Mouse (Mus musculus): ENCODE results near the gene Creb3. TPM values are rescaled to one million over a fixed set of nuclear protein-coding genes. Genes with fewer than 3 reads are reported as not detected.

Creb3 gene
- 22.3 and 24.9 TPM in 2 replicates for polyA plus RNA-seq (2015; fragmentation: Nextera tagmentation; extraction: Ambion mirVana)

GRCm38 (mm10) chr4:43561997-43562768 lies at the start of gene Creb3, which contains the start of gene Tln1:
Gene Creb3, plus strand, starts transcription at chr4:43562332.
Gene Tln1, minus strand, starts transcription at chr4:43562691.
- Histone ChIP-seq H3K4me3 (replicated peaks) (peak within 1 kb of the TSS; percentile 83), H3K9me3 (replicated peaks) (no peaks in the 10 kb centered on the region), H3K27ac (replicated peaks) (peak within 1 kb of the TSS; percentile 100), H3K4me1 (replicated peaks) (peaks cover 63% of the 10 kb centered on the region), H3K36me3 (replicated peaks) (peaks cover 39% of the 10 kb centered on the region), H3K4me2 (peak within 1 kb of the TSS; percentile 92), H3K27me3 (no peaks in the 10 kb centered on the region), H3K9ac (peak within 1 kb of the TSS; percentile 93)
- WGBS (ENCODE audit: insufficient replicate concordance) = under 1% methylated on average over 62 of the region's 62 CpGs
- peak; percentile 85 for ATAC-seq (ENCODE audit: insufficient read depth)

- Histone ChIP-seq H3K36me3 (replicated peaks) (no peaks in the 10 kb centered on the region), H3K27ac (replicated peaks) (no peak overlapping the region), H3K4me2 (no peak overlapping the region), H3K9me3 (replicated peaks) (no peaks in the 10 kb centered on the region), H3K4me3 (replicated peaks) (no peak overlapping the region), H3K27me3 (peaks cover 11% of the 10 kb centered on the region; the same call in 1 of the 2 replicates), H3K9ac (no peak overlapping the region), H3K4me1 (replicated peaks) (peaks cover 25% of the 10 kb centered on the region)
- 55% methylated on average over 7 of the region's 7 CpGs for WGBS (ENCODE audit: insufficient replicate concordance)
- no peak for ATAC-seq (ENCODE audit: insufficient read depth)
These were observed 49.5 kb upstream of the Creb3 start for GRCm38 (mm10) chr4:43512653-43513052.

DNA sequence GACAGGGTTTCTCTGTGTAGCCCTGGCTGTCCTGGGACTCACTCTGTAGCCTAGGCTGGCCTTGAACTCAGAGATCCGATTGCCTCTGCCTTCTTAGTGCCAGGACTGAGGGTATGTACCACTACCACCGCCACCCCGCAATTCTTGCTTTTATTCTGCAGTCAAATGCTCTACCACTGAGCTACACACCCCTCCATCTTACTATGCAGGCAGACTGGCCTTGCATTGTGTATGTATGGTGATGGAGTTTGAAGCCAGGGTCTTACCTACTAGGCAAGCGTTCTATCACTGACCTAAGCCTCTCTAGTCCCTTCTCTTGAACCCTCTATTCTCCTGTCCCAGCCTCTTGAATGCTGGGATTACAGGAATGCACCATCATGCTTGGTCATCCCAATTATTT lies 48.8 kb upstream of the Creb3 start:
- H3K4me1 ChIP-seq (replicated peaks) = peaks cover 19% of the 10 kb centered on the region
- WGBS (ENCODE audit: insufficient replicate concordance) = 78% methylated on average over 4 of the region's 4 CpGs
- no peak overlapping the region for H3K4me2 ChIP-seq
- H3K27ac ChIP-seq (replicated peaks) = no peak overlapping the region
- no peaks in the 10 kb centered on the region for H3K9me3 ChIP-seq (replicated peaks)
- no peak overlapping the region for H3K4me3 ChIP-seq (replicated peaks)
- H3K9ac ChIP-seq = no peak overlapping the region
- no peak for ATAC-seq (ENCODE audit: insufficient read depth)
- H3K27me3 ChIP-seq = peaks cover 7% of the 10 kb centered on the region; the same call in 1 of the 2 replicates
- H3K36me3 ChIP-seq (replicated peaks) = no peaks in the 10 kb centered on the region

DNA sequence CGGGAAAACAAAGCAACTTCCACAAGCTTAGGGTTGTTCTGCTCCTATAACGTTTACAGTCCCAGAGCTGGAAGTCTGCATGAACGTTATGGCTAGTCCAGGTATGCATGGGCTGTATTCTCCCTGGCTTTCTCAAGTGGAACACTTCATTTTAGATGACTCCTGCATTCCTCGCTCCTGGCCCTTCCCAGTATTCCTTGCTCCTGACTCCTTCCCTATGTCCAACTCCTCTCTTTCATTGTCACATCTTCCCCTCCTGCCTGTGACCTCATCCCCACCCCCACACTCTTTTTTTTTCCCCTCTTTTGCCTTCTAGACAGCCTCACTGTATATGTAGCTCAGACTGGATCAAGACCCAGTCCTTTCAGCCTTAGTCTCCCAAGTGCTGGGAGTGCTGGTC lies 48.3 kb upstream of the Creb3 start:
- no peak for ATAC-seq (ENCODE audit: insufficient read depth)
- Histone ChIP-seq H3K27ac (replicated peaks) (no peak overlapping the region), H3K4me2 (no peak overlapping the region), H3K36me3 (replicated peaks) (no peaks in the 10 kb centered on the region), H3K9me3 (replicated peaks) (no peaks in the 10 kb centered on the region), H3K27me3 (peaks cover 9% of the 10 kb centered on the region), H3K4me1 (replicated peaks) (peaks cover 16% of the 10 kb centered on the region), H3K9ac (no peak overlapping the region), H3K4me3 (replicated peaks) (no peak overlapping the region)
- WGBS (ENCODE audit: insufficient replicate concordance) = 57% methylated on average over 4 of the region's 4 CpGs

DNA sequence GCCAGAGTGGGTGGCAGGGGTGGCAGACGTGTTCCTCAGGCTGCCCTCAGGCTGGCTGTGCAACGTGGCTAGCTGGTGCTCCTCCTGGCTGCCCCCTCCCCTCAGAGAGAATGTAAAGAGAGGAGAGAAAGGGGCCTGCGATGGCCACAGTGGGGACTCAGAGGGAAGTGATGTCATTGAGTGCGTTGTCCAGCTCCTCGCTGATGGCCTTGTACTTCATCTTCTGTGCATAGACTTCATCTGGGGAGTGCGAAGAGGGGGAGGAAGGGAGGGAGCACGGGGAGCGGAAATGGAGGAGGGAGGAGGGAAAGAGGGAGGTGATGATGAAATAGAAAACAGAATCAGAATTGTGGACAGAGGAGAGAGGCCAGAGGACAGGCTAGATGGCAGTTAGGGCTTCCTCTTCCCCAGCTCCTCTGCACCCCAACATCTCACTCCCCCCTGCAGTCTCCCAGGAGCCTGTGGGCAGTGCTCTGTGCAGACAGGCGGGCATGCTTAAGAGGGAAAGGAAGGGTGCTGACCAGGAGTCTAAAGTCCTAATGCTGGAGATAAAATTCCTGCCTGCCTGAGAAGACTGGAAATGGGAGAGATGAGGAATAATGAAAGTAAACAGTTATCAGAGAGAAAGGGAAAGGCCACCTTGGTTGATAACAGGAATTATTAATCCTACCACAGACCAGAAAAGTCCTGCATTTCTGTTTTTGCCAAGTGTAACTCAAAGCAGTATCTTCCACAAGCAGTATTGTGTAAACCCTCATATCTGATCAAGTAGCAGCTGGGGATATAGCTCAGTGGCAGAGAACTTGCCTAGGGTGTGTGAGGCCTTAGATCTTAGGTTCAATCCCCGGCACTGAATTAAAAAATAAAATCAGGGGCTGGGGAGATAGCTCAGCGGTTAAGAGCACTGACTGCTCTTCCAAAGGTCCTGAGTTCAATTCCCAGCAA lies 46.1 kb upstream of the Creb3 start:
- H3K36me3 ChIP-seq (replicated peaks) = no peaks in the 10 kb centered on the region
- H3K4me2 ChIP-seq = no peak overlapping the region
- H3K4me1 ChIP-seq (replicated peaks) = peaks cover 20% of the 10 kb centered on the region
- H3K9ac ChIP-seq = no peak overlapping the region
- 40% methylated on average over 11 of the region's 11 CpGs for WGBS (ENCODE audit: insufficient replicate concordance)
- H3K27me3 ChIP-seq = peaks cover 25% of the 10 kb centered on the region
- no peak overlapping the region for H3K27ac ChIP-seq (replicated peaks)
- no peaks in the 10 kb centered on the region for H3K9me3 ChIP-seq (replicated peaks)
- no peak overlapping the region for H3K4me3 ChIP-seq (replicated peaks)
- no peak for ATAC-seq (ENCODE audit: insufficient read depth)

DNA sequence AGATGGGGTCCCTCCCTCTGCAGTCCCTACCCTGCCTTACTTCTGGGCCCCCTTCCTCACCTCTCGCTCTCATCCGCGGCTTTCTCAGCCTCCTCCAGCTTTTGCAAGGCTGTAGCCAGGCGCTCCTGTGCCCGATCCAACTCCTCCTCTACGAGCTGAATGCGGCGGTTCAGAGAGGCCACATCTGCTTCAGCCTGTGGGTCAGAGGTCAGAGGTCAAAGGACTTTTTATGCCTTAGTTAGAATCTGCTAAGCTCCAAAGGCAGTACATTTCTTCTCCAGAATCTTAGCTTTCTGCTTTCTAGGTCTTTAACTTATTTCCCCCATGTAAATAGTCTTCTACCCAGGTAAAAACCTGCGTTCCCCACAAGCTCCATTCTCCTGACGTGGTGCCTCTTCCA lies 42.6 kb upstream of the Creb3 start:
- Histone ChIP-seq H3K9ac (no peak overlapping the region), H3K27me3 (peaks cover 60% of the 10 kb centered on the region)
- WGBS (ENCODE audit: insufficient replicate concordance) = 46% methylated on average over 10 of the region's 10 CpGs

DNA sequence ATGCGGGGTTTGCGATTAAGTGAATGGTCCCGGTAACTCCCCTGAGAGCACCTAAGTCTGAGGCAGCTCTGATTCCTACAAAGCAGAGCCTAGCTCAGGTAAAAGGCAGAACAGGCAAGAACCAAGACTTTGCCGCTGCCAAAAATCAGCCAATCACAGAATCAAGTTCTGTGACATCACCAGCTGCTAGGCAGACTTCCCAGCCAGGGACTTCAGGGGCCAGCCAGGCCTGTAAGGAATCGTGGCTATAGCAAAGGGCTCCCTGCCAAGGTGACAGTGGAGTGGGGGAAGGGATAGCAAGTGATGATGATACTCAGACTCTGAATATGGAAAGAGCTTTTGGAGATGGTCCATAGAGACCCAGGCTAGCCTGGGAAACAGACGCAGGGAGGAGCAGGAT lies 42.2 kb upstream of the Creb3 start:
- Histone ChIP-seq H3K9me3 (replicated peaks) (no peaks in the 10 kb centered on the region), H3K4me3 (replicated peaks) (no peak overlapping the region), H3K36me3 (replicated peaks) (no peaks in the 10 kb centered on the region), H3K4me1 (replicated peaks) (peaks cover 37% of the 10 kb centered on the region), H3K9ac (no peak overlapping the region), H3K27ac (replicated peaks) (no peak overlapping the region), H3K4me2 (peak overlapping the region; percentile 16), H3K27me3 (peaks cover 64% of the 10 kb centered on the region)
- WGBS (ENCODE audit: insufficient replicate concordance) = 21% methylated on average over 6 of the region's 6 CpGs
- ATAC-seq (ENCODE audit: insufficient read depth) = no peak

More for the DNA sequence above, 42.6 kb upstream of the Creb3 start:
- Histone ChIP-seq H3K9me3 (replicated peaks) (no peaks in the 10 kb centered on the region), H3K36me3 (replicated peaks) (no peaks in the 10 kb centered on the region), H3K27ac (replicated peaks) (no peak overlapping the region), H3K4me1 (replicated peaks) (peaks cover 37% of the 10 kb centered on the region), H3K4me2 (peak overlapping the region; percentile 16), H3K4me3 (replicated peaks) (no peak overlapping the region)
- no peak for ATAC-seq (ENCODE audit: insufficient read depth)

DNA sequence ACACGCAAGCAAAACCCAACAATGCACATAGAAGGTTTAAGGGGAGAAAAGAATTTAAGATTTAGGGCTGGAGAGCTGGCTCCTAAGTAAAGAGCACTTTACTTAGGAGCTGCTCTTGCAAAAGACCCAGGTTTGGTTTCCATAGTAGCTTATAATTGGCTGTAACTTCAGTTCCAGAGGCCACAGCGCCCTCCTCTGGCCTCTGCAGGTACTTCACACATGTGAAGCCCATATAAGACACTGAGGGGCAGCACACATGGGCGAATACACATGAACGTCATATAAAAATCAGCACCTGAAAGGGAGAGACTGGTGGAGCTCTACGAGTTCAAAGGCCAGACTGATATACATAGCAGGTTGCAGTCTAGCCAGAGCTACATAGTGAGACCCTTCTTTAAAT lies 34.3 kb upstream of the Creb3 start:
- Histone ChIP-seq H3K9me3 (replicated peaks) (no peaks in the 10 kb centered on the region), H3K4me3 (replicated peaks) (no peak overlapping the region), H3K36me3 (replicated peaks) (peaks cover 29% of the 10 kb centered on the region), H3K9ac (no peak overlapping the region), H3K4me2 (no peak overlapping the region), H3K4me1 (replicated peaks) (peaks cover 26% of the 10 kb centered on the region), H3K27me3 (peaks cover 44% of the 10 kb centered on the region), H3K27ac (replicated peaks) (no peak overlapping the region)
- WGBS (ENCODE audit: insufficient replicate concordance) = 59% methylated on average over 5 of the region's 5 CpGs
- ATAC-seq (ENCODE audit: insufficient read depth) = no peak

- Histone ChIP-seq H3K36me3 (replicated peaks) (peaks cover 36% of the 10 kb centered on the region), H3K27ac (replicated peaks) (no peak overlapping the region), H3K9me3 (replicated peaks) (no peaks in the 10 kb centered on the region), H3K4me2 (no peak overlapping the region), H3K4me3 (replicated peaks) (no peak overlapping the region), H3K9ac (no peak overlapping the region), H3K27me3 (peaks cover 38% of the 10 kb centered on the region), H3K4me1 (replicated peaks) (peaks cover 20% of the 10 kb centered on the region)
- WGBS (ENCODE audit: insufficient replicate concordance) = 78% methylated on average over 9 of the region's 9 CpGs
- ATAC-seq (ENCODE audit: insufficient read depth) = no peak
These were observed 33.6 kb upstream of the Creb3 start for GRCm38 (mm10) chr4:43528487-43528886.

DNA sequence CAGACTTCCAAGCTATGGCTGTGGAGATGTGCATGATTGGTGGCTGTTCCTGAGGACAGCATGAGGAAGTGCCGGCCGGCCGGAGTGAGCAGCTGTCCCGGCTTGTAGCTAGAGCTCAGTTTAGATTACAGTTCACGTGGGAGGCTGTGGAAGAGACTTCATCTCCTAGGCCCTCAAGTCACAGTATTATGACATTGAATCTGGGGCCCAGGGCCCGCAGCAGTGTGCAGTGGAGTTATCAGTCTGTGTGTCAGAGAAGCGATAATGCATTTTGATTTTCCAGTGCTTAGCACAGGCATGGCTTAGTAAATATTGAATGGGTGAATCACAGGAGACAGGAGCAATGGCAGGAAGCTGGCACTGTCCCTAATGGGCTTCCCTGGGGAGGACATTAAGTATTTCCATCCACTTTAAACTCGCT lies 32.0 kb upstream of the Creb3 start:
- Histone ChIP-seq H3K27ac (replicated peaks) (no peak overlapping the region), H3K27me3 (peaks cover 22% of the 10 kb centered on the region), H3K9me3 (replicated peaks) (no peaks in the 10 kb centered on the region), H3K4me1 (replicated peaks) (peaks cover 10% of the 10 kb centered on the region), H3K9ac (no peak overlapping the region), H3K36me3 (replicated peaks) (peaks cover 52% of the 10 kb centered on the region), H3K4me3 (replicated peaks) (no peak overlapping the region), H3K4me2 (no peak overlapping the region)
- 46% methylated on average over 8 of the region's 8 CpGs for WGBS (ENCODE audit: insufficient replicate concordance)
- 0 out of 2 replicates have a peak, but pooled peaks have one; percentile 9 for ATAC-seq (ENCODE audit: insufficient read depth)

GRCm38 (mm10) chr4:43530581-43530980 lies 31.6 kb upstream of the Creb3 start:
- WGBS (ENCODE audit: insufficient replicate concordance) = 19% methylated on average over 7 of the region's 7 CpGs
- Histone ChIP-seq H3K9me3 (replicated peaks) (no peaks in the 10 kb centered on the region), H3K36me3 (replicated peaks) (peaks cover 56% of the 10 kb centered on the region), H3K4me1 (replicated peaks) (peaks cover 10% of the 10 kb centered on the region), H3K4me3 (replicated peaks) (no peak overlapping the region), H3K9ac (no peak overlapping the region), H3K4me2 (no peak overlapping the region), H3K27ac (replicated peaks) (no peak overlapping the region), H3K27me3 (peaks cover 17% of the 10 kb centered on the region)
- ATAC-seq (ENCODE audit: insufficient read depth) = peak; percentile 35; the same call in 1 of the 2 replicates
